ENCODE assay signal across 10 mouse cellular contexts in the genomic region with DNA sequence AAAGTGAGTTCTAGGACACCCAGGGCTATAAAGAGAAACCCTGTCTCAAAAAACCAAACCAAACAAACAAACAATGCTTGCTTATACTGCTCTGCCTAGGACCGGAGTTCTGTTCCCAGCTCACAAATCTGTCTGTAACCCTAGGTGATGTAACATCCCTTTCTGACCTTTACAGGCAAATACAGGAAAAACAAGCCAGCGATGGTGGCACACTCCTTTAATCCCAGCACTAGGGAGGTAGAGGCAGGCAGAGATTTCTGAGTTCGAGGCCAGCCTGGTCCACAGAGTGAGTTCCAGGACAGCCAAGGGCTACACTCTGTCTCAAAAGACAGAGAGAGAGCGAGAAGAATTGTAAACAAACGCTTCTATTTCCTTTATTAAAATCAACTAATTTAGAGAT. TPM values are rescaled to one million over a fixed set of nuclear protein-coding genes. Genes with fewer than 3 reads are reported as not detected.
DNase-seq lines count a peak whose midpoint lies in the region; ATAC-seq and TF ChIP-seq lines count a peak whose summit lies in the region.
"Had no signal": no experiment of that assay in that cellular context is flagged by ENCODE, and none has a peak within 500 bp of the region (broad histone marks: within the 10 kb centered on the region; RNA-seq: fewer than 3 reads in every experiment).

No protein-coding gene starts in this region.

- TF ChIP-seq CTCF in lung, embryonic 14.5 days (IDR thresholded peaks at IDR 0.05; ENCODE audit: low read depth), result no peak
- no peak for TF ChIP-seq CTCF in stomach, postnatal 0 days (IDR thresholded peaks at IDR 0.05; ENCODE audit: low read depth)

- no peak overlapping the region for H3K27ac ChIP-seq in lung, embryonic 14.5 days (ENCODE audit: low read depth)
- no peak overlapping the region for H3K27ac ChIP-seq in intestine, embryonic 15.5 days
- H3K27ac ChIP-seq in stomach, postnatal 0 days (replicated peaks), result no peak overlapping the region
- H3K27ac ChIP-seq: liver, embryonic 14.5 days had no signal

- no peaks in the 10 kb centered on the region for H3K4me1 ChIP-seq in lung, embryonic 14.5 days (ENCODE audit: insufficient read depth)
- H3K4me1 ChIP-seq in intestine, embryonic 15.5 days (replicated peaks), result 0 out of 2 replicates have a peak, but pooled peaks cover 4% of the 10 kb centered on the region
- 0 out of 2 replicates have a peak, but pooled peaks cover 4% of the 10 kb centered on the region for H3K4me1 ChIP-seq in stomach, postnatal 0 days (replicated peaks; ENCODE audit: control insufficient read depth, insufficient read depth)

- ATAC-seq in lung, embryonic 14.5 days (ENCODE audit: insufficient read depth), result no peak
- no peak for ATAC-seq in intestine, embryonic 15.5 days
- no peak for ATAC-seq in stomach, postnatal 0 days (ENCODE audit: low FRiP score, low TSS enrichment)

- no peak for TF ChIP-seq EP300 in stomach, postnatal 0 days (optimal IDR thresholded peaks at IDR 0.05)

- H3K4me3 ChIP-seq in lung, embryonic 14.5 days (ENCODE audit: low read depth, low read length), result no peak overlapping the region
- H3K4me3 ChIP-seq in intestine, embryonic 15.5 days (replicated peaks), result no peak overlapping the region
- no peak overlapping the region for H3K4me3 ChIP-seq in stomach, postnatal 0 days (ENCODE audit: low read depth, low read length)

- H3K4me2 ChIP-seq in lung, embryonic 14.5 days, result peak overlapping the region; percentile 75; the same call in 1 of the 2 replicates
- peak overlapping the region; percentile 68; the same call in 1 of the 2 replicates for H3K4me2 ChIP-seq in intestine, embryonic 15.5 days (replicated peaks)
- 0 out of 2 replicates have a peak overlapping the region, but pooled peaks have one; percentile 66 for H3K4me2 ChIP-seq in stomach, postnatal 0 days (replicated peaks; ENCODE audit: low read depth)

- H3K9ac ChIP-seq in lung, embryonic 14.5 days, result no peak overlapping the region
- no peak overlapping the region for H3K9ac ChIP-seq in intestine, embryonic 15.5 days
- no peak overlapping the region for H3K9ac ChIP-seq in stomach, postnatal 0 days (ENCODE audit: low read length)

- no peaks in the 10 kb centered on the region for H3K27me3 ChIP-seq in lung, embryonic 14.5 days (ENCODE audit: insufficient read depth, low read length)
- H3K27me3 ChIP-seq in intestine, embryonic 15.5 days (replicated peaks), result no peaks in the 10 kb centered on the region
- no peaks in the 10 kb centered on the region for H3K27me3 ChIP-seq in stomach, postnatal 0 days (ENCODE audit: control insufficient read depth, insufficient read depth, low read length)

- peaks cover 28% of the 10 kb centered on the region for H3K36me3 ChIP-seq in lung, embryonic 14.5 days (ENCODE audit: insufficient read depth)
- H3K36me3 ChIP-seq in intestine, embryonic 15.5 days, result no peaks in the 10 kb centered on the region
- no peaks in the 10 kb centered on the region for H3K36me3 ChIP-seq in stomach, postnatal 0 days (ENCODE audit: control insufficient read depth, insufficient read depth, low read length)

- 90% methylated on average over 5 of the region's 5 CpGs for WGBS in lung, embryonic 14.5 days
- WGBS in intestine, embryonic 15.5 days, result 86% methylated on average over 5 of the region's 5 CpGs
- 90% methylated on average over 5 of the region's 5 CpGs for WGBS in stomach, postnatal 0 days

- H3K9me3 ChIP-seq in lung, embryonic 14.5 days (ENCODE audit: low read depth, low read length), result no peaks in the 10 kb centered on the region
- no peaks in the 10 kb centered on the region for H3K9me3 ChIP-seq in intestine, embryonic 15.5 days
- H3K9me3 ChIP-seq in stomach, postnatal 0 days (ENCODE audit: control insufficient read depth, low read length), result no peaks in the 10 kb centered on the region

- DNase-seq in cerebellum, adult 9-11 months, result peak; percentile 31
- DNase-seq in cerebellum, postnatal 4 days (ENCODE audit: low spot score in 2 of 2), result no peak
- no peak for DNase-seq in lung, embryonic 14.5 days
- no peak for DNase-seq in lung, adult 18-20 months
- no peak for DNase-seq in stomach, postnatal 0 days (ENCODE audit: low spot score)
- no peak for DNase-seq in gastrocnemius, postnatal 4 days (ENCODE audit: low spot score in 2 of 2)
- DNase-seq in right cerebral cortex, adult 18-20 months, result no peak
- DNase-seq: adrenal gland, postnatal 25 days had no signal

RNA-seq across cellular contexts. Expression of a gene that starts 0.8 kb away (rescaled TPM):
- 4.6 and 5.7 TPM in 2 replicates for polyA plus RNA-seq in lung, embryonic 14.5 days (2014; fragmentation: Nextera tagmentation; extraction: Ambion mirVana)
- 2.6 and 3.6 TPM in 2 replicates for polyA plus RNA-seq in intestine, embryonic 15.5 days (2015; fragmentation: Nextera tagmentation; extraction: Ambion mirVana)
- polyA plus RNA-seq in stomach, postnatal 0 days (2015; fragmentation: Nextera tagmentation; extraction: Ambion mirVana), result 2.2 and 2.3 TPM in 2 replicates
- total RNA-seq in gastrocnemius, postnatal 4 days (2021), result 10 to 100 TPM; 14.4 to 15.5 TPM

RNA-seq across cellular contexts. Expression of a gene that starts 0.8 kb away (rescaled TPM):
- 11.3 and 12.6 TPM in 2 replicates for polyA plus RNA-seq in lung, embryonic 14.5 days (2014; fragmentation: Nextera tagmentation; extraction: Ambion mirVana)
- 7.3 and 7.4 TPM in 2 replicates for polyA plus RNA-seq in intestine, embryonic 15.5 days (2015; fragmentation: Nextera tagmentation; extraction: Ambion mirVana)
- polyA plus RNA-seq in stomach, postnatal 0 days (2015; fragmentation: Nextera tagmentation; extraction: Ambion mirVana), result 2.9 and 3.4 TPM in 2 replicates
- total RNA-seq in gastrocnemius, postnatal 4 days (2021), result 10 to 100 TPM; 10.9 to 14.7 TPM

RNA-seq across cellular contexts. Expression of a gene that starts 46.7 kb away (rescaled TPM):
- polyA plus RNA-seq in lung, embryonic 14.5 days (2014; fragmentation: Nextera tagmentation; extraction: Ambion mirVana), result 12.4 and 13.2 TPM in 2 replicates
- polyA plus RNA-seq in intestine, embryonic 15.5 days (2015; fragmentation: Nextera tagmentation; extraction: Ambion mirVana), result 6.6 and 7.8 TPM in 2 replicates
- polyA plus RNA-seq in stomach, postnatal 0 days (2015; fragmentation: Nextera tagmentation; extraction: Ambion mirVana), result 2.8 and 3.1 TPM in 2 replicates
- 10 to 100 TPM; 10.9 to 12.9 TPM for total RNA-seq in gastrocnemius, postnatal 4 days (2021)

RNA-seq across cellular contexts. Expression of a gene that starts 47.4 kb away (rescaled TPM):
- polyA plus RNA-seq in lung, embryonic 14.5 days (2014; fragmentation: Nextera tagmentation; extraction: Ambion mirVana), result 6.5 and 8.6 TPM in 2 replicates
- 4.6 and 5.5 TPM in 2 replicates for polyA plus RNA-seq in intestine, embryonic 15.5 days (2015; fragmentation: Nextera tagmentation; extraction: Ambion mirVana)
- 2.0 and 2.4 TPM in 2 replicates for polyA plus RNA-seq in stomach, postnatal 0 days (2015; fragmentation: Nextera tagmentation; extraction: Ambion mirVana)
- total RNA-seq in gastrocnemius, postnatal 4 days (2021), result 1 to 10 TPM; 4.6 to 4.9 TPM

RNA-seq across cellular contexts. Expression of a gene that starts 53.7 kb away (rescaled TPM):
- 6.0 and 7.2 TPM in 2 replicates for polyA plus RNA-seq in lung, embryonic 14.5 days (2014; fragmentation: Nextera tagmentation; extraction: Ambion mirVana)
- polyA plus RNA-seq in intestine, embryonic 15.5 days (2015; fragmentation: Nextera tagmentation; extraction: Ambion mirVana), result 3.3 and 4.0 TPM in 2 replicates
- 1.1 and 1.2 TPM in 2 replicates for polyA plus RNA-seq in stomach, postnatal 0 days (2015; fragmentation: Nextera tagmentation; extraction: Ambion mirVana)
- total RNA-seq in gastrocnemius, postnatal 4 days (2021), result 1 to 10 TPM in 1 of 2 experiments, under 1 TPM in 1; 0.91 to 1.0 TPM
